Mouse (Mus musculus) urinary bladder, adult 18-20 months (tissue): ENCODE data around the gene Nrg4.

ENCODE experiments used
- DNase-seq, 2 experiments: peaks; one replicate each; pipeline ENCODE4 v3.0.0; 2022; ENCODE audit warnings: low spot score in 2 of 2, mixed read lengths in 2 of 2

Nrg4 gene

GRCm38 (mm10) chr9:55322641-55323040, 4.0 kb downstream of the Nrg4 start:
- DNase-seq, result no peak

- DNase-seq, result no peak
Measured at GRCm38 (mm10) chr9:55313619-55314261, 12.9 kb downstream of the Nrg4 start.

DNA sequence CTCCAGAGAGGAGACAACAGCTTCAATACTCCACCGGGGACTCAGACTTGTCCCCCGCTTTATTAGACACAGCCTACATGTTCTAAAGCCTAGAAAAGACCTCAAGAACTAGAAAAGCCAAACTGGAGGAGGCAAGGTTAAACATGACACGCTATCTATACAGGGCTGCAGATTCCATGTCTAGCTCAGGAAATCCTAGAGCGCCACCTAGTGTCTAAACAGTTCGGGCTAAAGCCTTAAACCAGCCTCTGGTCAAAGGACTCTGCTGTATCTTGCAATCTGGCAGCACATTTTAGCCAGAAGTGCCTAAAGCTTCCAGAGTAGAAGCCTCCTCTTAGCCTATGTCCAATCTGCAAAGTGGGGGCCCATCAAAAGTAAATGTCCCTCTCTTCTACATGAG, 15.1 kb downstream of the Nrg4 start:
- DNase-seq, result peak; percentile 34 to 40

- no peak for DNase-seq
Measured at GRCm38 (mm10) chr9:55308455-55308854, 18.2 kb downstream of the Nrg4 start.

- DNase-seq, result no peak
Measured at GRCm38 (mm10) chr9:55307557-55307956, 19.1 kb downstream of the Nrg4 start.

DNA sequence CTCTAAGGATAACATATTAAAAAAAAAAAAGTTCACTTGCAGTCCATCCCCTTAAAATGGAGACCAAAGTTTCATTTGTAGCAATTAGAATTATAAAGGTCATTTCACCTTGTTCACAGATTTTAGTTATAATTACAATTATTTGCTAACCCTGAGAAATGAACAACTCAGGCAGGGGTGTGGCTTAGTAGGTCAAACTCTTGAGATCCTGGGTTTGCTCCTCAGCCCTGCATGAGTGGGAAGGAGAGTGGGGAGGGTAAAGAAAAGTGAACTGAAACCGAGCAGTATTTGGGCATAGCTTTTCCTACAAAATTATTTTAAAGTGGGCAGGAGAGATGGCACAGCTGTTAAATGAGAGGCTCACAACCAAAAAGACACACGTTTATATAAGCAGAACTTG, 19.6 kb downstream of the Nrg4 start:
- DNase-seq, result no peak

DNA sequence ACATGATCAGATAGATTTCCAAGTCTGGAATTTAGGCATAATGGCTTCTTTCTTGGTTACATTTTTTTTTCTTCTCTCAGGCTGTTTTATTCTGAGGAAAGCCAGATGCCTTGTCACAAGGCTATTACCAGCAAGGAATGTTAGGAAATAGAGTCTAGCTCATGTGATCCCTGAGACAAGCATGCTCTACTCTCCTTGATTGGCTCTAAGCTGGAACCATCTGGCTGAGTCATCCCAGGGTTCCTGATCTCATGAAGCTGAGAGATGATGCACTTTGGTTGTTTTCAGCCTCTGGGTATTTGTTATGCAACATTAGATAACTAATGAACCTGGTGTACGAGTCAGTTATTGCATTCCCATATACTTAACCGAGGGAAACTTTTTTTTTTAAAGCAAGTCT, 30.4 kb downstream of the Nrg4 start:
- no peak for DNase-seq

GRCm38 (mm10) chr9:55291966-55292365, 34.7 kb downstream of the Nrg4 start:
- DNase-seq, result no peak

- no peak for DNase-seq
Measured at GRCm38 (mm10) chr9:55289475-55290198, 37.0 kb downstream of the Nrg4 start.

DNA sequence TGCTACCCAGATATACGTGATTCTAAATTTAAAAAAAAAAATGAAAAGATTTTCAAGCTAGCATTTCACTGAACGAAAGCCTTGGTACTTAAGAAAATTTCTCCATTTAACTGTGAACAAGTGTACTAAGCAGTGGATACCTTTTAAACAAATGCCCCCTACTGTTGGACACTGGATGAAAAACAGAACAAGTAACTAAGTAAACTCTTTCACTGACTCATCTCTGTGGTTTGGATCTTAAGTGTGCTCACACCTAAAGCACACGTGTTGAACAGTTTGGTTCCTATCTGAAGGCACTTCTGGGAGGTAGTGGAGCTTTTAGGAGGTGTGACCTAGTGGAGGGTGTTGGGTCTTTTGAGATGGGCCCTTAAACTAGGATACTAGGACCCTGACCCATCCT, 41.4 kb downstream of the Nrg4 start:
- DNase-seq, result no peak

DNA sequence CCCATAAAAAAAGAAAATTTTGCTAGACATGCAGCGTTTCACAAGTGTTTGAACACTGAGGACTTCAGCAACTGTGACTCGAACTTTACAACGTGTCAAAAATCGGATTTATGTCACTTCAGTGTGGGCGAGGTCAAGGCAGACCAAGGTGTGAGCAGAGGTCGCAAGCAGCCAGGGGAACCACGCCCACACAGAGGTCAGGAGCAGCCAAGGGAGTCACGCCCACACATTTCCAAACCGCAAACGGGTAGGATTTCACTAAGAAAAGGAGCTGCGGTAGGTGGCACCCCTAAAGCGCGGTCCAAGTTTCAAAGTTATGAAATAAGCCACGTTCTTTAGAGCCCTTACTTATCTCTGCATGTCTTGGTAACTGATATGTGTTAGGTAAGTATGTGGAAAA, 43.1 kb downstream of the Nrg4 start:
- peak; percentile 7 to 10 for DNase-seq

- no peak for DNase-seq
Measured at GRCm38 (mm10) chr9:55279114-55279825, 47.4 kb downstream of the Nrg4 start.

DNA sequence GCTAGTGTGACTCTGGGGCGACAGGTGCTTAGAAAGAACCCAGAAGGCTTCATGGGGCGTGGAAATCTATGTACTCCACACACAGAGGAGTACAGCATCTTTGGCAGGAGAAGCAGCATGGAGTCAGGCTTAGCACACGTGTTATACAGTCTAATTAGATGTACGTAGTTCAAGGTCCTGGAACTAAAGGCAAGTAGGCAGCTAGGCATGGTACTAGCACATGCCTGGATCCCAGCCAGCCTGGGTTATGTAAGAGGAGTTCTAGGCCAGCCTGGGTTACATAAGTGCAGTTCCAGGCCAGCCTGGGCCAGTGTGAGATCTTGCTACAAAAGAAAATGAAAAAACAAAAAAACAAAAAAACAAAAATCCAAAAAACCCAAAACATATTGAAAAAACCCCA, 49.1 kb downstream of the Nrg4 start:
- DNase-seq, result no peak

GRCm38 (mm10) chr9:55273906-55274305, 52.7 kb downstream of the Nrg4 start:
- no peak for DNase-seq

GRCm38 (mm10) chr9:55271960-55272560, 54.6 kb downstream of the Nrg4 start:
- DNase-seq, result no peak

- DNase-seq, result no peak
Measured at GRCm38 (mm10) chr9:55264356-55265302, 62.0 kb downstream of the Nrg4 start.

- DNase-seq, result no peak
Measured at GRCm38 (mm10) chr9:55259741-55260140, 66.9 kb downstream of the Nrg4 start.

- no peak for DNase-seq
Measured at GRCm38 (mm10) chr9:55257105-55257504, 69.5 kb downstream of the Nrg4 start.

- no peak for DNase-seq
Measured at GRCm38 (mm10) chr9:55255604-55256003, 71.0 kb downstream of the Nrg4 start.

- no peak for DNase-seq
Measured at GRCm38 (mm10) chr9:55255056-55255455, 71.6 kb downstream of the Nrg4 start.

DNA sequence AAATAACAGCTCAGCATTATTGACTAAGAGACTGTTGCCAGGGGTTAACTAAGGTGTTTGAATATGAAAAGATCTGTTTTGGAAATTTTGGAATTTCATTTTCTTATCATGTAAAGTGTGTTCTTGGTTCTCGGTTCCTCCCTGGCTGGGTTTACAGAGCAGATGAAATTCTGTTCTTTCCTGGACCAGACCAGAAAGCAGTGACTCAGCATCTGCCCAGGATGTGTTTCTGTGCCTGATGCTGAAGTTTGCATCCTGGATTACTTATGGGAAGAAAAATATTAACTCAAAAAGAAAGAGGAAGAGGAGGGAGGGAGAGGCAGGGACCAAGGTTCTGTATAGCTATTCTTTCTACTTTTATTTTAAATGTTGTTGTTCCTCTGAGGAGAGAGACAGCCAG, 72.8 kb downstream of the Nrg4 start:
- DNase-seq, result no peak
